8 mouse cellular contexts compared by ENCODE assay signal in the genomic region with DNA sequence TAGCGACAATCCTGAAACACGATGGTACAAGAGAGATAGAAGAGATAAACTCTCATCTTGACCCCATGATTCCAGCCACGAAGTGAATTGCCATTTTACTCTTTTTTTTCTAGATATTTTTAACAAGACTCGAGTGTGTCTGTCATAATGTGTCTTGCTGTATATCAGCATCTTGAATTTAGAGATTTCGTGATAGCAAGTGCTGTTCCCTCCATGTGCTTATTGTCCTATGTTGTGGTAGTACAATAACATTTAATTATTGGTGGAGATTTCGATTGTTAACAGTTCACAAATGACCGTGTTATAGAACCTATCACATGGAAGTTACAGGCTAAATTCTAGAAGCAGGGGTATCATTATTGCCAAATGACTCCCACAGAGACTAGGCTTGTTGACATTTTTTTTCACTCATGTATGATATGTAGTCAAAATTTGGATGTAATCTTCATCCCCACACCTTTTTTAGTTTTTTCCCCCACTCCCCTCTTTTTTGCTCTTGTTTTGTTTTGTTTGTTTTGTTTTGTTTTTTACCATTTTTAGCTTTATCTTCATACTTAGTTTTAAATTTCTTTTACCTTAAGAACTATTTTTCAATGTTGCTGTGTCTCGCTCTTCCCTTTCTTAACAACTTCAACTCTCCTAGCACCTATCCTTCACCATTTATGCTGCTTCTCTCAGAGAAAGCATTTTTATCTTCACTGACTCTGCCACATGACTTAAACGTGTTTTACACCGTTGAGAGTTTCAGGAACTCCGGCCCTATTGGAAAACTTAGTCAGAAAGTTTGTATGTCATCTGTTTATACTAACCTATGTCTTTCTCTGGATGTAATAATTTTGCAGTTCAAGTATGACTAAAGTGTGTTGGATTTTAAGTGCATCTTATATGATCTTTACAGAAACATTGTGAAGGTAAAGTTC. TPM values are rescaled to one million over a fixed set of nuclear protein-coding genes. Genes with fewer than 3 reads are reported as not detected.
DNase-seq lines count a peak whose midpoint lies in the region; ATAC-seq and TF ChIP-seq lines count a peak whose summit lies in the region.

No protein-coding gene starts in this region.

- H3K4me1 ChIP-seq in testis, adult 2 months (ENCODE audit: control insufficient read depth, insufficient read depth, low read length), result 0 out of 2 replicates have a peak, but pooled peaks cover 2% of the 10 kb centered on the region
- peaks cover 6% of the 10 kb centered on the region; the same call in 1 of the 2 replicates for H3K4me1 ChIP-seq in liver, embryonic 11.5 days (replicated peaks; ENCODE audit: control insufficient read depth, insufficient read depth, low read length)

- H3K27ac ChIP-seq in testis, adult 2 months (ENCODE audit: control insufficient read depth, insufficient read depth, low read depth, low read length), result peak overlapping the region; percentile 93
- H3K27ac ChIP-seq in liver, embryonic 11.5 days (ENCODE audit: low read depth, low read length), result peak overlapping the region; percentile 64; the same call in 1 of the 2 replicates

- peak overlapping the region; percentile 83 for H3K4me2 ChIP-seq in liver, embryonic 11.5 days

- TF ChIP-seq CTCF in testis, adult 2 months (IDR thresholded peaks at IDR 0.05; ENCODE audit: control insufficient read depth, insufficient read depth, insufficient replicate concordance, low read depth, low read length), result no peak

- no peak for ATAC-seq in cerebellum, adult (ENCODE audit: insufficient number of reproducible peaks, low FRiP score, low TSS enrichment)
- ATAC-seq in liver, embryonic 11.5 days (replicated peaks; ENCODE audit: low FRiP score), result no peak
- ATAC-seq in frontal cortex, adult (ENCODE audit: low TSS enrichment), result no peak

- no peaks in the 10 kb centered on the region; the same call in none of the 2 replicates for H3K36me3 ChIP-seq in testis, adult 2 months (ENCODE audit: control insufficient read depth, insufficient read depth, low read length)
- H3K36me3 ChIP-seq in liver, embryonic 11.5 days (ENCODE audit: control insufficient read depth, insufficient read depth, low read length), result peaks cover 4% of the 10 kb centered on the region

- 27% methylated on average over 11 of the region's 11 CpGs for WGBS in liver, embryonic 11.5 days

- no peaks in the 10 kb centered on the region for H3K27me3 ChIP-seq in testis, adult 2 months (ENCODE audit: control insufficient read depth, insufficient read depth, low read length)
- no peaks in the 10 kb centered on the region for H3K27me3 ChIP-seq in liver, embryonic 11.5 days (replicated peaks; ENCODE audit: control insufficient read depth, insufficient read depth, low read length)

- TF ChIP-seq POLR2A in testis, adult 2 months (IDR thresholded peaks at IDR 0.05; ENCODE audit: control insufficient read depth, low read depth, low read length), result no peak

- no peaks in the 10 kb centered on the region for H3K9me3 ChIP-seq in liver, embryonic 11.5 days (ENCODE audit: control insufficient read depth, low read length)

- peak overlapping the region; percentile 91 for H3K9ac ChIP-seq in liver, embryonic 11.5 days (ENCODE audit: low read depth, low read length)

- H3K4me3 ChIP-seq in testis, adult 2 months (ENCODE audit: control insufficient read depth, low read depth, low read length), result peak overlapping the region; percentile 99
- peak overlapping the region; percentile 91 for H3K4me3 ChIP-seq in liver, embryonic 11.5 days (ENCODE audit: low read depth, low read length)

- DNase-seq in cerebellum, adult 9-10 months, result peak; percentile 24
- DNase-seq in testis, postnatal 10 days (ENCODE audit: low spot score), result no peak
- no peak for DNase-seq in liver, embryonic 11.5 days (ENCODE audit: low spot score)
- no peak for DNase-seq in urinary bladder, postnatal 14 days (ENCODE audit: low spot score)
- no peak for DNase-seq in frontal cortex, postnatal 25 days (ENCODE audit: low spot score in 2 of 2)

RNA-seq across cellular contexts. Expression of a gene that starts 2.4 kb away (rescaled TPM):
- polyA plus RNA-seq in testis, adult 2 months (2012; rRNA removed), result 169 and 174 TPM in 2 replicates
- polyA plus RNA-seq in liver, embryonic 11.5 days (2014; fragmentation: Nextera tagmentation; extraction: Ambion mirVana), result 229 and 246 TPM in 2 replicates

RNA-seq across cellular contexts. Expression of a gene that starts 2.4 kb away (rescaled TPM):
- 52.7 and 53.3 TPM in 2 replicates for polyA plus RNA-seq in testis, adult 2 months (2012; rRNA removed)
- polyA plus RNA-seq in liver, embryonic 11.5 days (2014; fragmentation: Nextera tagmentation; extraction: Ambion mirVana), result 99.9 and 104 TPM in 2 replicates

RNA-seq across cellular contexts. Expression of a gene that starts 50.5 kb away (rescaled TPM):
- 78.0 and 86.0 TPM in 2 replicates for polyA plus RNA-seq in testis, adult 2 months (2012; rRNA removed)
- polyA plus RNA-seq in liver, embryonic 11.5 days (2014; fragmentation: Nextera tagmentation; extraction: Ambion mirVana), result 89.6 and 90.9 TPM in 2 replicates
